Mouse (Mus musculus) brown adipose tissue, adult 24 weeks (tissue): ENCODE data around the gene Fbxl4. TPM values are rescaled to one million over a fixed set of nuclear protein-coding genes. Genes with fewer than 3 reads are reported as not detected.
"Not testable (repeated sequence)": the region's sequence is repeated elsewhere in the genome, so short reads cannot be mapped to it uniquely, and the experiment has no call there.

Experiments used
- H3K27ac ChIP-seq: fragments of 200-500 bp; replicated peaks from 2 replicates; pipeline ENCODE4 v1.5.1; 2012; ENCODE audit warnings: low read depth, mild to moderate bottlenecking, low read length
- H3K4me1 ChIP-seq: fragments of 200-500 bp; 2 replicates; pipeline ENCODE4 v1.6.1; 2012; ENCODE audit warnings: low read length, mixed read lengths; ENCODE audit not compliant: control insufficient read depth, insufficient read depth, insufficient read length
- H3K4me3 ChIP-seq: fragments of 200-500 bp; 2 replicates; pipeline ENCODE4 v1.5.1; 2012; ENCODE audit warnings: low read depth, mild to moderate bottlenecking, low read length, moderate library complexity; ENCODE audit not compliant: insufficient read depth
- polyA plus RNA-seq: library from polyadenylated mRNA; stranded (reverse); fragments of >200 nt; gene quantifications from 2 replicates; pipeline ENCODE4 v1.2.4, GENCODE M21; 2012; ENCODE audit not compliant: missing spikeins, insufficient read depth, insufficient read length

The Fbxl4 gene
- polyA plus RNA-seq: 15.0 and 22.7 TPM in 2 replicates

GRCm38 (mm10) chr4:22357266-22357930 is at the start of gene Fbxl4:
Gene Fbxl4, plus strand, starts transcription at chr4:22357543.
- peaks cover 10% of the 10 kb centered on the region for H3K4me1 ChIP-seq
- H3K4me3 ChIP-seq: peak within 1 kb of the TSS; percentile 89

GRCm38 (mm10) chr4:22314564-22314963 is 42.8 kb upstream of the Fbxl4 start:
- H3K4me3 ChIP-seq: no peak overlapping the region
- no peaks in the 10 kb centered on the region for H3K4me1 ChIP-seq
- no peak overlapping the region for H3K27ac ChIP-seq

More at GRCm38 (mm10) chr4:22357266-22357930, at the start of gene Fbxl4:
- peak within 1 kb of the TSS; percentile 90 for H3K27ac ChIP-seq

GRCm38 (mm10) chr4:22342816-22343573 is 14.3 kb upstream of the Fbxl4 start:
- no peak overlapping the region for H3K27ac ChIP-seq
- H3K4me1 ChIP-seq: no peaks in the 10 kb centered on the region
- no peak overlapping the region for H3K4me3 ChIP-seq

- not testable (repeated sequence) for H3K4me1 ChIP-seq, H3K4me3 ChIP-seq, H3K27ac ChIP-seq
Measured at GRCm38 (mm10) chr4:22349086-22349485, 8.3 kb upstream of the Fbxl4 start.

GRCm38 (mm10) chr4:22357931-22358300 is 573 bp downstream of the Fbxl4 start:
- H3K4me1 ChIP-seq: peaks cover 10% of the 10 kb centered on the region
- peak overlapping the region; percentile 89 for H3K4me3 ChIP-seq
- peak overlapping the region; percentile 90 for H3K27ac ChIP-seq

- Histone ChIP-seq H3K4me3 (peak overlapping the region; percentile 89), H3K4me1 (peaks cover 10% of the 10 kb centered on the region), H3K27ac (peak overlapping the region; percentile 90)
Measured at GRCm38 (mm10) chr4:22358487-22358886, 1.1 kb downstream of the Fbxl4 start.

- Histone ChIP-seq H3K4me1 (no peaks in the 10 kb centered on the region), H3K4me3 (no peak overlapping the region), H3K27ac (no peak overlapping the region)
Measured at GRCm38 (mm10) chr4:22367368-22367767, 10.0 kb downstream of the Fbxl4 start.

GRCm38 (mm10) chr4:22378516-22378915 is 21.2 kb downstream of the Fbxl4 start:
- no peak overlapping the region for H3K27ac ChIP-seq
- H3K4me1 ChIP-seq: peaks cover 14% of the 10 kb centered on the region
- no peak overlapping the region for H3K4me3 ChIP-seq

- Histone ChIP-seq H3K4me3 (no peak overlapping the region), H3K27ac (no peak overlapping the region), H3K4me1 (peaks cover 14% of the 10 kb centered on the region)
Measured at GRCm38 (mm10) chr4:22380646-22381045, 23.3 kb downstream of the Fbxl4 start.

GRCm38 (mm10) chr4:22383528-22384265 is 26.4 kb downstream of the Fbxl4 start:
- H3K27ac ChIP-seq: no peak overlapping the region

GRCm38 (mm10) chr4:22390045-22390444 is 32.7 kb downstream of the Fbxl4 start:
- no peaks in the 10 kb centered on the region for H3K4me1 ChIP-seq
- no peak overlapping the region for H3K4me3 ChIP-seq
- H3K27ac ChIP-seq: no peak overlapping the region

More at GRCm38 (mm10) chr4:22383528-22384265, 26.4 kb downstream of the Fbxl4 start:
- Histone ChIP-seq H3K4me1 (peaks cover 11% of the 10 kb centered on the region; the same call in 1 of the 2 replicates), H3K4me3 (no peak overlapping the region)

- H3K4me1 ChIP-seq: no peaks in the 10 kb centered on the region
- H3K27ac ChIP-seq: no peak overlapping the region
- no peak overlapping the region for H3K4me3 ChIP-seq
Measured at GRCm38 (mm10) chr4:22392777-22393473, 35.6 kb downstream of the Fbxl4 start.

- Histone ChIP-seq H3K4me3 (no peak overlapping the region), H3K4me1 (no peaks in the 10 kb centered on the region), H3K27ac (no peak overlapping the region)
Measured at GRCm38 (mm10) chr4:22395404-22395803, 38.1 kb downstream of the Fbxl4 start.

GRCm38 (mm10) chr4:22396484-22397000 is 39.2 kb downstream of the Fbxl4 start:
- Histone ChIP-seq H3K27ac (no peak overlapping the region), H3K4me3 (no peak overlapping the region), H3K4me1 (no peaks in the 10 kb centered on the region)
